Mouse (Mus musculus): ENCODE measurements around the gene Gmppa.
A peak's percentile ranks its signal among the peaks of the same experiment; 100 is the strongest.

Gmppa gene

GRCm38 (mm10) chr1:75435475-75436328 is at the start of gene Gmppa:
Gene Gmppa (plus strand): TSS chr1:75435930.
- DNase-seq (ENCODE audit: low spot score in 2 of 2): peak; percentile 80 to 85

- DNase-seq (ENCODE audit: low spot score in 2 of 2): no peak
Observed at GRCm38 (mm10) chr1:75386149-75386548, 49.6 kb upstream of the Gmppa start.

GRCm38 (mm10) chr1:75387469-75387928 is 48.2 kb upstream of the Gmppa start:
- no peak for DNase-seq (ENCODE audit: low spot score in 2 of 2)

GRCm38 (mm10) chr1:75387929-75388897 is 47.5 kb upstream of the Gmppa start:
- DNase-seq (ENCODE audit: low spot score in 2 of 2): no peak

GRCm38 (mm10) chr1:75388898-75389515 is 46.7 kb upstream of the Gmppa start:
- no peak for DNase-seq (ENCODE audit: low spot score in 2 of 2)

GRCm38 (mm10) chr1:75393139-75393538 is 42.6 kb upstream of the Gmppa start:
- DNase-seq (ENCODE audit: low spot score in 2 of 2): peak in 1 of 2 experiments; percentile 38

GRCm38 (mm10) chr1:75393846-75394245 is 41.9 kb upstream of the Gmppa start:
- DNase-seq (ENCODE audit: low spot score in 2 of 2): no peak

- DNase-seq (ENCODE audit: low spot score in 2 of 2): peak; percentile 42 to 75
Observed at GRCm38 (mm10) chr1:75398761-75399402, 36.8 kb upstream of the Gmppa start.

- DNase-seq (ENCODE audit: low spot score in 2 of 2): no peak
Observed at GRCm38 (mm10) chr1:75399755-75400492, 35.8 kb upstream of the Gmppa start.

- DNase-seq (ENCODE audit: low spot score in 2 of 2): no peak
Observed at GRCm38 (mm10) chr1:75400493-75401115, 35.1 kb upstream of the Gmppa start.

GRCm38 (mm10) chr1:75405547-75405946 is 30.2 kb upstream of the Gmppa start:
- DNase-seq (ENCODE audit: low spot score in 2 of 2): no peak

- no peak for DNase-seq (ENCODE audit: low spot score in 2 of 2)
Observed at GRCm38 (mm10) chr1:75406173-75406572, 29.6 kb upstream of the Gmppa start.

GRCm38 (mm10) chr1:75407056-75407455 is 28.7 kb upstream of the Gmppa start:
- no peak for DNase-seq (ENCODE audit: low spot score in 2 of 2)

GRCm38 (mm10) chr1:75408210-75408609 is 27.5 kb upstream of the Gmppa start:
- no peak for DNase-seq (ENCODE audit: low spot score in 2 of 2)

- DNase-seq (ENCODE audit: low spot score in 2 of 2): no peak
Observed at GRCm38 (mm10) chr1:75409950-75410349, 25.8 kb upstream of the Gmppa start.

GRCm38 (mm10) chr1:75412196-75412595 is 23.5 kb upstream of the Gmppa start:
- DNase-seq (ENCODE audit: low spot score in 2 of 2): no peak

GRCm38 (mm10) chr1:75413749-75414148 is 22.0 kb upstream of the Gmppa start:
- DNase-seq (ENCODE audit: low spot score in 2 of 2): no peak

- no peak for DNase-seq (ENCODE audit: low spot score in 2 of 2)
Observed at GRCm38 (mm10) chr1:75421794-75422193, 13.9 kb upstream of the Gmppa start.

- no peak for DNase-seq (ENCODE audit: low spot score in 2 of 2)
Observed at GRCm38 (mm10) chr1:75422216-75422822, 13.4 kb upstream of the Gmppa start.

Measured in urinary bladder, postnatal 36 days (tissue).